Mouse (Mus musculus) small intestine, adult 2 months (tissue): ENCODE measurements at regions not wholly inside any gene's neighbourhood (a gene's known extent, or its start where the extent isn't known, plus 50 kb on each side); places are given as distances from the start of the nearest gene placed in this dataset.

Source experiments
- CTCF ChIP-seq: fragments of 200-500 bp; IDR thresholded peaks from 2 replicates; pipeline ENCODE4 v1.5.1; 2012; ENCODE audit warnings: low read depth, mild to moderate bottlenecking, control low read depth, inconsistent platforms, low read length, moderate library complexity, mixed read lengths; ENCODE audit not compliant: insufficient replicate concordance, insufficient read length; ENCODE audit errors: extremely low read depth
- POLR2A ChIP-seq: fragments of 200-500 bp; IDR thresholded peaks from 2 replicates; pipeline ENCODE4 v1.6.1; 2012; ENCODE audit warnings: low read depth, mild to moderate bottlenecking, control low read depth, inconsistent platforms, low read length, moderate library complexity

- TF ChIP-seq CTCF (no peak), POLR2A (no peak)
These were observed 85.3 kb downstream of the Olfr721-ps1 start for GRCm38 (mm10) chr14:14486356-14486755.
